Mouse (Mus musculus): ENCODE measurements around the gene Flt3l. TPM values are rescaled to one million over a fixed set of nuclear protein-coding genes. Genes with fewer than 3 reads are reported as not detected.

Gene Flt3l
- total RNA-seq, 2 experiments from 2014 or later, result 2.4 to 5.1 TPM

GRCm38 (mm10) chr7:45145460-45145859 is 9.2 kb upstream of the Flt3l start:
- DNase-seq (ENCODE audit: low spot score in 2 of 2), result no peak

GRCm38 (mm10) chr7:45144368-45145174 is 8.3 kb upstream of the Flt3l start:
- DNase-seq (ENCODE audit: low spot score in 2 of 2), result no peak

GRCm38 (mm10) chr7:45141914-45142313 is 5.7 kb upstream of the Flt3l start:
- no peak for DNase-seq (ENCODE audit: low spot score in 2 of 2)

- no peak for DNase-seq (ENCODE audit: low spot score in 2 of 2)
Measured at GRCm38 (mm10) chr7:45141319-45141718, 5.1 kb upstream of the Flt3l start.

GRCm38 (mm10) chr7:45139904-45140723 is 3.9 kb upstream of the Flt3l start:
- DNase-seq (ENCODE audit: low spot score in 2 of 2), result no peak

GRCm38 (mm10) chr7:45138403-45138802 is 2.2 kb upstream of the Flt3l start:
- DNase-seq (ENCODE audit: low spot score in 2 of 2), result no peak

- no peak for DNase-seq (ENCODE audit: low spot score in 2 of 2)
Measured at GRCm38 (mm10) chr7:45137171-45138006, 1.2 kb upstream of the Flt3l start.

GRCm38 (mm10) chr7:45135370-45135769 is 862 bp downstream of the Flt3l start:
- no peak for DNase-seq (ENCODE audit: low spot score in 2 of 2)

GRCm38 (mm10) chr7:45134544-45135026 is 1.6 kb downstream of the Flt3l start:
- no peak for DNase-seq (ENCODE audit: low spot score in 2 of 2)

- DNase-seq (ENCODE audit: low spot score in 2 of 2), result no peak
Measured at GRCm38 (mm10) chr7:45133446-45134159, 2.6 kb downstream of the Flt3l start.

GRCm38 (mm10) chr7:45131850-45132249 is 4.4 kb downstream of the Flt3l start:
- no peak for DNase-seq (ENCODE audit: low spot score in 2 of 2)

- DNase-seq (ENCODE audit: low spot score in 2 of 2), result no peak
Measured at GRCm38 (mm10) chr7:45129776-45130512, 6.3 kb downstream of the Flt3l start.

GRCm38 (mm10) chr7:45129318-45129717 is 6.9 kb downstream of the Flt3l start:
- no peak for DNase-seq (ENCODE audit: low spot score in 2 of 2)

GRCm38 (mm10) chr7:45128624-45129246 is 7.5 kb downstream of the Flt3l start, which contains the start of gene Rpl13a:
TSS of gene Rpl13a (minus strand) at chr7:45128761.
- peak; percentile 90 to 97 for DNase-seq (ENCODE audit: low spot score in 2 of 2)

GRCm38 (mm10) chr7:45127700-45128224 is 8.5 kb downstream of the Flt3l start:
- no peak for DNase-seq (ENCODE audit: low spot score in 2 of 2)

GRCm38 (mm10) chr7:45126844-45127699 is 9.2 kb downstream of the Flt3l start:
- DNase-seq (ENCODE audit: low spot score in 2 of 2), result no peak

- no peak for DNase-seq (ENCODE audit: low spot score in 2 of 2)
Measured at GRCm38 (mm10) chr7:45126147-45126843, 9.9 kb downstream of the Flt3l start.

Data from gastrocnemius, postnatal 4 days (tissue).